Mouse (Mus musculus): ENCODE measurements around the gene C2cd5.

The C2cd5 gene

GRCm38 (mm10) chr6:143072412-143073014 is 27.4 kb downstream of the C2cd5 start:
- DNase-seq: peak; percentile 72

- no peak for DNase-seq
Measured at GRCm38 (mm10) chr6:143070736-143071135, 29.2 kb downstream of the C2cd5 start.

- DNase-seq: no peak
Measured at GRCm38 (mm10) chr6:143070019-143070418, 29.9 kb downstream of the C2cd5 start.

GRCm38 (mm10) chr6:143069606-143070005 is 30.3 kb downstream of the C2cd5 start:
- DNase-seq: no peak

GRCm38 (mm10) chr6:143068181-143068915 is 31.6 kb downstream of the C2cd5 start:
- no peak for DNase-seq

- DNase-seq: no peak
Measured at GRCm38 (mm10) chr6:143067654-143068053, 32.3 kb downstream of the C2cd5 start.

GRCm38 (mm10) chr6:143066859-143067258 is 33.1 kb downstream of the C2cd5 start:
- DNase-seq: no peak

GRCm38 (mm10) chr6:143064047-143064446 is 35.9 kb downstream of the C2cd5 start:
- no peak for DNase-seq

- no peak for DNase-seq
Measured at GRCm38 (mm10) chr6:143057601-143058000, 42.3 kb downstream of the C2cd5 start.

- no peak for DNase-seq
Measured at GRCm38 (mm10) chr6:143051566-143051965, 48.4 kb downstream of the C2cd5 start.

GRCm38 (mm10) chr6:143049791-143050555 is 50.0 kb downstream of the C2cd5 start:
- peak; percentile 19 for DNase-seq

GRCm38 (mm10) chr6:143049117-143049516 is 50.8 kb downstream of the C2cd5 start:
- no peak for DNase-seq

GRCm38 (mm10) chr6:143047538-143048258 is 52.2 kb downstream of the C2cd5 start:
- DNase-seq: no peak

GRCm38 (mm10) chr6:143041578-143041977 is 58.4 kb downstream of the C2cd5 start:
- DNase-seq: no peak

GRCm38 (mm10) chr6:143035261-143035660 is 64.7 kb downstream of the C2cd5 start:
- peak; percentile 9 for DNase-seq

GRCm38 (mm10) chr6:143034503-143034902 is 65.4 kb downstream of the C2cd5 start:
- DNase-seq: no peak

GRCm38 (mm10) chr6:143030521-143030920 is 69.4 kb downstream of the C2cd5 start:
- DNase-seq: no peak

GRCm38 (mm10) chr6:143027896-143028295 is 72.0 kb downstream of the C2cd5 start:
- DNase-seq: no peak

GRCm38 (mm10) chr6:143027402-143027801 is 72.5 kb downstream of the C2cd5 start:
- DNase-seq: no peak

GRCm38 (mm10) chr6:143023691-143024090 is 76.2 kb downstream of the C2cd5 start:
- no peak for DNase-seq

GRCm38 (mm10) chr6:143021756-143022155 is 78.2 kb downstream of the C2cd5 start:
- no peak for DNase-seq

- DNase-seq: no peak
Measured at GRCm38 (mm10) chr6:143020647-143021046, 79.3 kb downstream of the C2cd5 start.

- DNase-seq: no peak
Measured at GRCm38 (mm10) chr6:143020146-143020545, 79.8 kb downstream of the C2cd5 start.

All from lung, postnatal 10 days (tissue).